Mouse (Mus musculus) T-cell, adult 2 months (primary cell): Measurements from ENCODE around the gene Zfp593.

ENCODE experiments used
- DNase-seq: peaks from one replicate; pipeline ENCODE4 v3.0.0; 2022; ENCODE audit warnings: low spot score

Zfp593 gene

DNA sequence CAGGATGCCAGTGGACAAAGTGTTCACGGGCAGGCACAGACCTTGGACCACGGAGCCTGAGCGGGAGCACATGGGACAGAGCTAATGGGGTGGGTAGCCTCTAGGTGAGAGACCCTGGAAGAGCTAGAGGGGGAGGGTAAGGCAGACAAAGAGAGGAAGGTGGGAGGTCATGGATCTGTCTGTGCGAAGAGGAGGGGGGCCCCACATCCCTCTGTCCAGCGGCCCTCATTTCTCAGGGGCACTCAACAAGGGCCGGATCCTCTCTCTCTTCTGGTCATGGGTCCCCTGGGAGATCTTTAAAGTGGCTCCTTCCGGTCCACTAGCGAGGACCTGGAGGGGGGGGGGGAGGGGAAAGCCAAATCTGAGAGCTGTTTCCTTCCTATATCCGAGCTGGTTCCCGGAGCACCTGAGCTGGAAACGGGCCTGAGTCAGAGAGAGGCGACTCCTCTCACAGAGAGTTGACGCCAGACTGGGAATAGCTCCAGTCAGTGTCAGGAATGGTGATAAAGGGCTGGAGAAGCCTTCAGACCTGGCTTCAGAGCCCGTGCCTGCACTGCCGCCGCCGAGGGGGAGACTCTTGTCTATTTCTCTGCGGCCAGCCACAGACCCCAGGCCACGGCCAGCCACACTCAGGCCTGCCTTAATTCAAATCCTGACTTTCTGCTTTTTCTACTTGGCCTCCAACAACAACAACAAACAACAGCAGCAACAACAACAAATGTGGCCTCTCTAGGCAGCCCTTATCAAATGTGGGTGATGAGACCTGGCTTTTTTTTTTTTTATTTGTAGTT, 11.2 kb upstream of the Zfp593 start:
- no peak for DNase-seq

DNA sequence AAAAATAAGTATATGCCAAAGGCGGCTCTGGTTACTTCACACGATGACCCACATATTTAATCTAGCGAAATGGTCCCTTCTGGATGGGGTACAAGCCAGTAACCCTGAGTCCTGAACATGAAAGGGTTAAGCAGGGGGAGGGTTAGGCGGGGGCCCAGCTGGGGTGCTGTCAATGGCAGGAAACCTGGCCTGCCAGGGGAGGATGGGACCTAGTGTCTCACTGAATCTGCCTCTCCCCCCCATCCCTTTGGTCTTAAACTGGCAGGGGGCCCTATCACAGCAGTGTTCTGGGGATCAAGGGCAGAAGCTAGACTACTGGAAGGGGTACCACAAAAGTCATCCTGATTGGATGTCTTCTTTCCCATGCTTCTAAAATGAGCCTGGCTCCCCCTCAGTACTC, 10.5 kb upstream of the Zfp593 start:
- DNase-seq = no peak

DNA sequence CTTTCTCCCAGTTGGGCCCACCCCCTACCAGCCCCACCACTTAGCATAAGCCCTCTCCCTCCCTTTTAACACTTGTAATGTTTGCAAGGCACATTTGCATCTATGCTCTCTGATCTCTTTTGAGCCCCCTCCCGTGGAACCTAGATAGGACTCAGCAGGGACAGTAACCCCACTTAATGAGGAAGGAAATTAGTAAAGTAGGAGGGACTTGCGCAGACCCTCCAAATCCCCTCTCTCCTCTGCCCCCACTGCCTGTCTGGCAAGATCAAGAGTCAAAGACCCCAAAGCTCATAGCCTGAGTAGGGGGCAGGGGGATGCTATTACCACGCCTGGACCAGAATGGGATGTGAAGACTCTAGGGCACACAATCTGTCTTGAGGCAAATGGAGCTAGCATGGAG, 9.4 kb upstream of the Zfp593 start:
- no peak for DNase-seq

DNA sequence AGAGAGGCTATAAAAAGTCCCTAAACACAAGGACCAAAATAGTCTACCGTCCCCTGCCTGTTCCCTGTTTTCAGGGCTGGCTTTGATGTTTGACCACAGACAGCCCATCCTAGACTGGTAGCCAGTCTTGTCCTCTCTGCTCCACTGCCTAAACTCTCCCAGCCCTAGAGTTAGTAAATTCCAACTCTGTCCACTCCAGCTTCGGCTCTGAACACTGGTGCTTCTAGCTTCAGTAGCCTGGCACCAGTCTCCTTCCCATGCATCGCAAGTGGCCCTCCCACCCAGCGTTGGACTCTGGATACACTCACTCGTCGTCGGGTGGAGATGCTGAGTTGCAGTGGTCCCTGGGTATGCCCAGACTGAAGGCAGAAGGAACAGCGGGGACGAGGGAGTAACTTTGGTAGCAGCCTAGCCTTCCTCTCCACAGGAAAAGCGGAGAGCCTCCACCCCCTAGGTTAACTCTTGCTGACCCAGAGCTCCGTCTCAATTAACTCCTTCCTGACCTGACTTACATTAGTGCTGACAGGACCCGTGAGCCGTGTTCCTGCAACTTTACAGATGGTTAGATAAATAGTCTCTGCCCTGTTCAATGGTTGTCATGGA, 8.4 kb upstream of the Zfp593 start, which contains the start of gene Grrp1:
Grrp1 (minus strand) TSS at position 385 of the 603 bp plus-strand sequence.
- DNase-seq = no peak

DNA sequence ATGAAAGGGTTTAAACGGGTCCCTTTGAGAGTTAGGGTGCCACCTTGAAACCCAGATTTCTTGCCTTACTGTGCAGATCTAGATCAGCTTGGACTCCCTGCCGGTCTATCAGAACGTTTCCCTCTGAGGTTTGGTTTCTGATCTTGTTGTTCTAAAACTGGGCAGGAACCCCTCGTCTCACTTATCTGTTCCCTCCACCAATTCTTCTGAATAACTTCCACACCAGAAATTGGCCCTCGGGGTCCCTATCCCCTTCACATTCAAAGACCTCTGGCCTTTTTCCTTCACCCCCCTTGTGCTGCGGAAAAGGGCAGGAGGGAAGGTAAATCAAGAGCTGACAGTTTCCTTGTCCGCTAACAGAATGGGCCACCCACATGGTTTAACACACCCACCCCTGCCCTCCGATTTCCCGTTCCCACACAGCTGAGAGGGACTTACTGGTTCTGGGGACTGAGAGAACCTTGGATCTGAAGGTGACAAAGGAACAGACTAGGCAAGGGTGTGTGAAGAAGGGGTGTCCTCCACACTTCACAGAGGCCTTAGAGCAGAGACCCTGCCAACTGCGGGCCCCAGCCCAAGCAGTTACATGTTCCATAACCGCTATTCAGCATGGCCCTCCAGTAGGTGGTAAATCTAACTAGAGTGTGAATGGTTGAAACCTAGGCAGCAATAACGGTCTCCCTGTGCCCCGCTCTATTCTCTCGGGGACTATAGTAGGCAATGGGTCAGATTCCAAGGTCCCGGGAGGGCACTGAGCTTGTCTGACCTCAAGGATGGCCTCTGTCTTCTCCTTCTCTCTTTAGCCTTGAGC, 7.7 kb upstream of the Zfp593 start:
- no peak for DNase-seq

DNA sequence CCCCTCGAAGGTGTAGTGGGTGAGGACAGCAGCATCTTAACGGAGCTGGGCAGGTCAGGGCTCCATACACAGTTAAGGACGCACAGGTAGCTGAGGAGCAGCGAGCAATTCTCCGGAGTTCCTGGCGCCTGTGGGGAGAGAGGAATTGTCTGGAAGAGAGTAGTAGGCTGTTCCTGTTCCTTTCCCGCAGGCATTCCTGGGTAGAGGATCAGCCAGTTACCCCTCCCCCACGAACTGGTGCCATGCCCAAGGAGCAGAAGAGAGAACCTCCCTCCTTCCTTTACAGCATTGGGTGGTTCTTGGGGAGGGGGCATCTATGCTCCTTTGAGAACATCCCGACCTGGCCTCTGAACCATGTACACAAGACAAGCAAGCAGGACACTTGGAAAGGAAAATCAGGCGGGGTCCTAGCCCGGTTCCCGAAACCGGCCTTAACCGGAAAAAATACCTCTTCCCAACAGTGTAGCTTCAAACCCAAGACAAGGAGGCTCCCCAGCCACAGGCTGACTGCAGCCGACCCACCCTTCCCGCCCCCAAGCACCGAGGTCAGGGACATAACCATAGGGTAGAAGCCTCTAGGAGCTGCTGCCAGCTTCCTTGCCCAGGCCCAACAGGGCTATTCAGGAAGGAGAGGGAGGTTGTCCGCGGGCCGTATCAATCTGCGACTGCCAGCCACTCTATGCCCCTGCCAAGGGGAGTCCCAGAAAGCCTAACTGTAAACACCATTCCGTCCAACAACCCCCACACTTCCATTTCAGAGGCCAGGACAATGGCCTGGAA, 6.9 kb upstream of the Zfp593 start:
- DNase-seq = no peak

DNA sequence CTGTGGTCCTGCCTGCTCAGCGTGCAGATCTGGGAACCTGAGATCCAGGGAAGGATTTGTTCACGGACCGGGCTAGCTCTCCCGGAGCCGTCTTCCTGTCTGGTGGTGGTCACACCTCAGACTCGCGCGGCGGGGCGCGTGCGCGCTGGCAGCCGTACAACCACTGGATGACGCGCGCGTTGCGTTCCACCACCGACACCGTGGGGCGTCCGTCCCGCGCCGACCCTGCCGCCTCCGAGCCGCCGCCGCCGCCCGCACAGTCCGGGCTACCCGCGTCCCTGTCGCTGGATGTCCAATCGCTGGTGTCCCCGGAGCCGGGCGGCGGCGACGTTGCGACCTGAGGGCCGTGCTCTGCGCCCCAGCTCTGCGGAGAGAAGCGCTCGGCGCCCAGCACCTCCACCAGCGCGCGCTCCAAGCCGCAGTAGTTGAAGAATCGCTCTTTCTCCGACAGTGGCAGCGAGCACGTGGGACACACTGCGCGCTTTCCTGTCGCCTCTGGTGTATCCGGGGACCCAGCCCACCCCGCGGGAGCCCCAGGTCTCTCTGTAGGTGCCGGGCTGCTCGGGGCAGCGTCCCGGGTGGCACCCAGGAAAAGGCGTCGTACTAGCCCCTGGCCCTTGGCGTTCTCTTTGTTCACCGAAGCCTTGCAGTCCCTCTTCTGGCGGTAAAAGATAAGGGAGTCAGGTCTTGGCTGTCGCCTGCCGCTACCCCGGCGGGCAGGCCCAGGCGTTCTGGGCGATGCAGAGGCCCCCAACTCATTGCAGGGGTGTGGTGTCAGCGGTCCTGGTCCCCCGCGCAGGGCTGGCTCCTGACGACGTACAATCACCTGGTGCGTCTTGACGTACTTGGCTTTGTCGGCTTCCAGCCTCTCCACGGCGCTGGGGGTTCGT, 6.1 kb upstream of the Zfp593 start:
- peak; percentile 45 for DNase-seq

DNA sequence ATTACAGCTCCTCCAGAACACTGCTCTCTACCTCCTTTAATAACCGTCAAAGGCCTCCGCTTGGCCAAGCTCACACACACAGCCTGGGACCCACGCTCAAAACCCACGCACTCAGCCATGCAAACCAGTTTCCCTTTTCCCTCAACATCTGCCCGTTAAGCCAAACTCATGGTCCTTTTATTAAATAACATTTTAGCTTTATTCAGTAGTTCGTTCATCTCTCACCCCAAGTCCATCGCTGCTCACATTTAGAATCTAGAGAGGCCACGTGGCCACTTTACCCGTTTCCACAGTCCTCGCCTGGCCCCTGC, 5.5 kb upstream of the Zfp593 start:
- DNase-seq = no peak

DNA sequence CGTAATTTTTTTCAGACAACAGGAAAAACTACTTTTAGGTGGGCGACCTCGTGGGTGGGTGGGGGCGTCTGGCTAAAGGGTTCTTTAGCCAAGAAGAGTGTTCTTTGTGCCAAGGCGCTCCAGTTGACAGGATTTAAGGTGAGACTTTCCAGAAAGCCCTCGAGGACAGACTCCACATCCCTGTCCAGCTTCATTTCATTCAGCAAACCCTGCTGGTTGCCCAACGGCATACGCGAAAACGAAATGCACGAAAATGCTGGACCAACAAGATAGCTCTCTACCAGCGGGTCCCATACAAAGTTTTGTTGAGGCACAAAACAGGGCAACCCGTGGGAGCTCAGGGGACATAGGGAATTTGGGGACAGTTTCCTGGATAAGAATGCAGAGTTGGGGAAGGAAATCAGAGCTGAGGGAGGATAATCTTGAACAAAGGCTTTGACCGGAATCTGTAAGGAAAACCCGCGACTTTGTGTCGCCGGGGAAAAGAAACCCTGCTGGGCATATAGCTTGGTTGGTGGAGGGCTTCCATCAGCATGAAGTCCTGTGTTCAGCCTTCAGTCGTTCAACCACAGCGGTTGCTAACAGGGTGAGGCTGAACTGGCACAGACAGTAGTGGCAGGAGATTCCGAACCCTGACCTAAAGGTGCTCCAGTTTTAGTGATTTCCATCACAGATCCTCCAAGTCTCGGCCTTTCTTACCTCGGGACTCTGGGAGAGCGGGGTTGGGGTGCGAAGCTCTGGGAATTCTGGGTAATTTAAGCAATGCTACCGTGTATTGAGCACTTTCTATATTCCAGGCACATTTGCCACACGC, 4.9 kb upstream of the Zfp593 start:
- no peak for DNase-seq

DNA sequence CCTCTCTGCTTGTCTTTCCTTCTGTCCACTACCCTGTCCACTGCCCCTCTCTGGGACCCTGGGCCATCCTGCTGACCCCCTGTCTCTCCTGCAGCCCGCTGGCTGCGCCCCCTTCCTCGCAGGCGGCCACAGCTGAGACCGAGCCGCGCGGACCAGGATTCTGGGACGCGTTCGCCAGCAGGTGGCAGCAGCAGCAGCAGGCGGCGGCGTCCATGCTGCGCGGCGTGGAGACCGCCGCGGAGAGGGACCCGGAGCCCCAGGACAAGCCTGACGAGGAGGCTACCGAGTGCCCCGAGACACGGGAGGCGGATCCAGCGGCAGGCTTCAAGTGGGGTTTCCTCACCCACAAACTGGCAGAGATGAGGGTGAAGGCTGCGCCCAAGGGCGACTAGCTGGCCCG, 4.3 kb upstream of the Zfp593 start:
- DNase-seq = peak; percentile 62

DNA sequence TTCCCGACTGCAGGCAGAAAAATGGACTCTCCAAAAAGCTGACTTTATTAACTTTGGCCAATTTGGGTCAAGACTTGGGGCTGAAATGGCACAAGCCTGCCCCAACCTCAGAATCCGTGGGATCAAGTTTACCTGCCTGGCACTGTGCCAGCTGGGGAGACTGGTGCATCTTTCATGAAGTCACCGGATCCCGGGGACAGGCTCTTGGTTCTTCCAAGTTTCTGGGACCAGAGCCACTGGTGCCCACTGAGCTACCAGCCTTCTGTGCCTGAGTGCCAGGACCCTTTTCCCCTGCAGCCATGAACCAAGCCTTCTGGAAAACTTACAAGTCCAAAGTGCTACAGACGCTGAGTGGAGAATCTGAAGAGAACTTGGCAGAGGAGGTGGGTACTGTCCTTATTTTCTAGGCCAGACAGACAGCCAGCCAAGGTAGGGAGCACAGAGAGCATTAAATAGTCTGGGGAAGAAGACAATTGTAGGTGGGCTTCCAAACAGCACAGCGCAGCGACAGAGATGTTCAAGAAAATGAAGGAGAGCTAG, 1.4 kb upstream of the Zfp593 start, which contains the start of gene Gm30191:
Gm30191 (plus strand) TSS at position 217 of the 540 bp plus-strand sequence.
- DNase-seq = no peak

DNA sequence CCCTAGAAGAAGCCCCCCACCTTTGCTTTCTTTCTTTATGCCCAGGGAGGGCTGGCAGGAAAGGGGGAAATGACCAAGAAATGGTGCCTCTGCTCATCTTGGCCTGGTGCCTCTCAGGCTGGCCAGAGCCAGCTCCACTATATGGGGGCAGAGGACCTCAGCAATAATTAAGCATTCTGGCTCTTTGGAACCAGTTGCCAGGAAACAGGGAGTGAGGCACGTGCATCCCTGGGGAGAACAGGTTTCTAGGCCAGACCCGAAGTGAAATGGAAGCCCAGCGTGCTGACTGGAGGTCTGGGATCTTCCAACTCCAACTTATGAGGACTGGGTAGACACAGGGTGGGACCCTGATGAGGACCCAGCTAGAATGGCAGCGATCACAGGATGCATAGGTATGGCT, 864 bp upstream of the Zfp593 start:
- DNase-seq = no peak

DNA sequence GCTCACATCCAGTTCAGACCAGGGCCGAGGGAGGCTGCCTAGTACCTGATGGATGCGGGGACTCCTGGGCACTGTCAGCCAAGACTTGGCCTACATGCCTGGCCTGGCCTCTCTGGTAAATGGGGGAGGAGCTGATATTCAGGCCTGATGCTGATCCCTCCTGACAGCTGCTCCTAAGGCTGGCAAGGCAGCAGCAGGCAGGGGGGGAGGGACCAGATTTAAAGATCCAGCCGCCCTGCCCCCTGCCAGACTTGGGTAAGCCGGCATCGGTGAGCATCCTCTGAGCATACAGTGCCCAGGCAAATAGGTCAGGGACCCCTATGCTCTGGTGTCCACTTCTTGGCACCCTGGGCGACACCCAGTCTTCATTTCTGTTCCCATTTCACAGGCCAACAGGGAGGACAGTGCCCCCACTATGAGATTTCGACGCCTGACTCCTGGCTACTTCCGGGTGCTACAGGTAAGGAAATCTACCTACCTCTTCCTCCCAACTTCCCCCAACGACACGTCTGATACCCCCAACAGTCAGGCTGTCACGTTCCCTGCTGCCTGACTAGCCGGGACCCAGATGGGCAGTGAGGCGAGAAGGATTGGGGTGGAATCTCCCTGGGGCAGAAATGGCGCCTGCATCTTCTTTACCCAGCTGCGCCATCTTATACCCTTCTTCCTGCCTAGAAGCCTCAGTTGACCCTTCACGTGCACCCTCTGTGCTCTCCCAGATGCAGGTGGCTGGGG, 1.7 kb downstream of the Zfp593 start, which contains the start of gene E130218I03Rik:
E130218I03Rik (plus strand) TSS at position 147 of the 735 bp plus-strand sequence.
- DNase-seq = no peak

DNA sequence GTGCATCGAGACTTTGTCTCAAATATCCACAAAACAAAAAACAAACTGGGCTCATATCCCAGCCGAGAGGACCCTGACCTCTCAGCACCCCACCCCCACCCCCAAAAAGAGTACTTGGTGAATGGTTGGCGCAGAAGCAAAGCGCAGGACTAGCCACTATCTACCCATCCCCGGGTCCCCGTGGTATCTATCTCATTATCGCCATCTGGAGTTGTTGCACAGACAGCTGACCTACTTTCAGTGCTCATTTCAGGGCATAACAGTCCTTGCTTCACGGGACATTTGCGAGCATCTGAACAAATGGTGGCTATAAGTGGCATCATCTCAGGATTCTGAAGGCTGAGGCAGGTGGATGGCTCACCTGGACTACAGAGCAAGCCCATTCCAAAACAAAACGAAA, 6.7 kb downstream of the Zfp593 start:
- no peak for DNase-seq

DNA sequence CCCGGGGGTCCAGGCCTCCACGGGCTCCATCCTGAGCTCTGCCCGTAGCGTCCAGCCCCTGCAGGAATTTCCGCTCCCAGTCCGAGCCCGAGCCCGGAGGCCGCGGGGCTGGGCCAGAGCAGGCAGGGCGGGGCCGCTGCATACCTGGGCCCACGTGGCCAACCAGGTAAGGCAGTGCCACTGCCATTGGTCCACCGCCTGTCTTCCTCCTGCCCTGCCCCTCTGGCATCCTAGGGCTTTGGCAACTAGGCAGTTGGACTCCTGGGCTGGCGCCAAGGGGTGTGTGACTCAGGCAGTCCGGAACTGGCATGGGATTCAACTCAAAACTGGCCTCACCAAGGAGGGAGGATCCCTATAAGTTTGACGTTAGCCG, 7.1 kb downstream of the Zfp593 start, which contains the start of gene Cnksr1:
Cnksr1 (minus strand) TSS at position 121 of the 373 bp plus-strand sequence.
- no peak for DNase-seq

DNA sequence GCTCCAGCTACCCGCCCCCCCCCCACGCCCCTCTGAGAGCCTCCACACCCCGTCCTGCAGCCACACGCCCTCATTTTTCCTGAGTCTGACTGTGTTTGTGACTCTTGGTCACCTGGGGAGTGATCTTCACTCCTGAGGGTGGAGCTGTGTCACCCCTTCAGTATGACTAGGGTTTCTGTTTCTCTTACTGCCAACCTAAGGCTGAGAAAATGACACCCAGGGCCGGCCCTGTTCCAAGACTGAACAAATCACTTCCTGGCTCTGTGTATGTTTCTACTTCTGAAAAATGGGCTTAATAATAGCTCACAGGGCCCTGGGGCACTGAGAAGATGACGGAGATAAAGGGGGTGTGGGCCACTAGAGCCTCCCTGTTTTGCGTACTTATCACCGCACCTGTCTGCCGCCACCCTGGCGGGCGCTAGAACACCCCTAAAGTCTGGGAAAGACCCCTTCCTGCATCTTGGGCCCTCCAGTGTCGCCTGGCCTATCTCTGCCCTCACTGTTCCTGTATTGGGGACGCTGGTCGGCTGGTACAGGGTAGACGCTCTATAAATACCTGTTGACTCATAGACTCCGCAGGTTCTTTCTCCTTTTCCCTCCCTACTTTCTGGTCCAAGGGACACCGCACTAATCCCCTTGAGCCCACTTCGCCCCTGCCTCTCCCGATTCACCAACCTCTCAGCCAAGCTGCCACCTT, 7.7 kb downstream of the Zfp593 start:
- no peak for DNase-seq

DNA sequence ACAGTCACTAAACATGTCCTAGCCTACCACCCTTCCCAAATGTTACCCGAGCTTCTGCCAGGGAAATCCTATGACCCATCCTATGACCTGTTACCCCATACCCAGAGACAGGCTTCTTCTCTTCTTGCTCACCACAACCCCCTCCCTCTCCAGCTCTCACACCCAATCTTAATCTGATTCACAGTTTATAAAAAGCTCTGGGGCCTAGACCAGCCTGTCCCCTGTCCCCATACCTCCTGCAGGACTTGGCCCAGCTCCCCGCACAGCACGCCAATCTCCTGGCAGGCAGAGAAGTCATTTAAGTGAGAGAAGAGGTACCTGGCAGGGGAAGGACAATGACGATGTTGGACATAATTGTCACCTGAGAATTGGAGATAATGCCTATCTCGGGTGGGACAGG, 10.5 kb downstream of the Zfp593 start:
- no peak for DNase-seq

DNA sequence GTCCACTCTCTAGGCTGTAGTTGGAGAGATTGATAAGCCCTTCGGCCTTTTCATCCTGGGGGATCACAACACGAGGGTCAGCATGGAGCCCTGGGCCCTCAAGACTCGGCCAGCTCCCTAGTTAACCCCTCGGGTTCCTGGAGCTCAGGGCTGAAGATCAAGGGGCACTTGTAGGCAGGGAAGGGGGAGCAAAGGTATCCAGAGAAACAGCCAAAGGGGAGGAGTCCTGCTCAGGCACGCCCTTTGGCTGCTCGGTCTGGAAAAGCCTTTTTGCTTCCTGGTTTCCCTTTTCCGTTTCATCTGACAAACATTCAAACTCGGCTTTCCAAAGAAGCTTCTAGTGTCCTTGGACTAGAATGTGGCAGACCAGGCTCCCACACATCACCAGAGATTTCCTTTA, 15.0 kb downstream of the Zfp593 start:
- no peak for DNase-seq

DNA sequence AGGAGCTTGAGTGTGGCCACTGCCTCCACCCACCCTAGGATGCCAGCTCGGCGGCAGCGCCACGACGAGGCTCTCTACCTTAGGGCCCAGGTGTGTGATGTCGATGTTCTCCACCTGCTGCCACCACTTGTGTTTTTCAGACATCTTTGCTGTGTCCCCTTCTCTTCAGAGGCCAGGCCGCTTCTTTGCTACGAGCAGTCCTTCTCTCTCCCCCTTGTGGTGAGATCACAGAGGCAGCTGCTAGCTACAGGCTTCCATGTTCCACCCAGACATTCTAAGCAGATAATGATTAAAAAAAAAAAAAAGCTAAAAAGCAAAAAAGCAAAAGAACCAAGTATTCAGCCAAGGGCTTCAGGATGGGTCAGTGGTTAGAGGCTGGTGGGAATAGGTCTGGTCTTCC, 18.2 kb downstream of the Zfp593 start, which contains the start of gene Catsper4:
Catsper4 (minus strand) TSS at position 190 of the 400 bp plus-strand sequence.
- DNase-seq = no peak
